Mouse (Mus musculus) liver, embryonic 14.5 days (tissue): ENCODE data around the gene Dus3l. TPM values are rescaled to one million over a fixed set of nuclear protein-coding genes. Genes with fewer than 3 reads are reported as not detected.
A peak's percentile ranks its signal among the peaks of the same experiment; 100 is the strongest.

ENCODE experiments used
- ATAC-seq: fragments of 200-750 bp; cut with Nextera tagmentation; 2 replicates; pipeline ENCODE4 v1.8.0; 2017; ENCODE audit warnings: moderate number of reproducible peaks, mild to moderate bottlenecking, moderate library complexity; ENCODE audit not compliant: insufficient read depth
- DNase-seq, 3 experiments: peaks; one replicate each; pipeline ENCODE4 v3.0.0-alpha.2; 2012 to 2013; ENCODE audit warnings: low read depth in 3 of 3, low spot score in 3 of 3
- H3K27ac ChIP-seq: fragments of 300-500 bp; sonication (generic); 2 replicates; pipeline ENCODE4 v1.5.1; 2014; ENCODE audit warnings: moderate library complexity, mild to moderate bottlenecking, control low read depth, inconsistent platforms
- H3K27me3 ChIP-seq: fragments of 300-500 bp; sonication (generic); 2 replicates; pipeline ENCODE4 v1.6.1; 2014; ENCODE audit warnings: mild to moderate bottlenecking, low read length, moderate library complexity; ENCODE audit not compliant: control insufficient read depth, insufficient read depth
- H3K36me3 ChIP-seq: fragments of 300-500 bp; sonication (generic); replicated peaks from 2 replicates; pipeline ENCODE4 v1.6.1; 2014; ENCODE audit warnings: low read depth; ENCODE audit not compliant: control insufficient read depth, insufficient read depth
- H3K4me1 ChIP-seq, 2 experiments: fragments of 200-500 bp in 1 of 2; fragments of 300-500 bp in 1 of 2; sonication (generic) in 1 of 2; replicated peaks; 2 replicates each; pipeline ENCODE4 v1.6.1; 2012 to 2014; ENCODE audit warnings: antibody characterized with exemption in 1 of 2, inconsistent platforms in 1 of 2, low read length in 1 of 2; ENCODE audit not compliant: control insufficient read depth in 2 of 2, insufficient read depth in 2 of 2
- H3K4me2 ChIP-seq: fragments of 300-500 bp; sonication (generic); 2 replicates; pipeline ENCODE4 v1.6.1; 2014; ENCODE audit warnings: low read depth, mild to moderate bottlenecking, control low read depth, moderate library complexity
- H3K4me3 ChIP-seq, 2 experiments: fragments of 200-500 bp in 1 of 2; fragments of 300-500 bp in 1 of 2; sonication (generic) in 1 of 2; 2 replicates each; pipeline ENCODE4 v1.5.1; 2012 to 2014; ENCODE audit warnings: low read depth in 2 of 2, low read length in 2 of 2, mild to moderate bottlenecking in 2 of 2, control low read depth in 1 of 2, inconsistent platforms in 1 of 2, moderate library complexity in 1 of 2; ENCODE audit not compliant: insufficient read depth in 1 of 2
- H3K9ac ChIP-seq: fragments of 300-500 bp; sonication (generic); replicated peaks from 2 replicates; pipeline ENCODE4 v1.6.1; 2014; ENCODE audit warnings: mild to moderate bottlenecking, control low read depth, moderate library complexity
- H3K9me3 ChIP-seq: fragments of 300-500 bp; sonication (generic); 2 replicates; pipeline ENCODE4 v1.6.1; 2016; ENCODE audit warnings: low read length, mixed read lengths; ENCODE audit not compliant: control insufficient read depth
- CTCF ChIP-seq: IDR thresholded peaks from 2 replicates; pipeline ENCODE4 v1.5.1; 2016; ENCODE audit warnings: antibody characterized with exemption, low read depth, control low read depth
- EP300 ChIP-seq: IDR thresholded peaks from 2 replicates; pipeline ENCODE4 v1.6.1; 2016; ENCODE audit warnings: antibody characterized with exemption, low read depth
- WGBS: fragments of 180-500 bp; shearing (Covaris S2); extraction: QIAGEN DNeasy Blood & Tissue Kit; methylation state at CpG from one replicate; pipeline ENCODE4 v1.1.7; 2014; ENCODE audit not compliant: insufficient replicate concordance; 5-methylcytosine and 5-hydroxymethylcytosine counted together
- polyA plus RNA-seq, 2 experiments: library from polyadenylated mRNA; depleted of rRNA in 1 of 2; stranded (reverse) in 1 of 2; unstranded in 1 of 2; fragments of >200 nt; fragmentation: Nextera tagmentation in 1 of 2; extraction: Ambion mirVana in 1 of 2; gene quantifications; 2 replicates each; pipeline versions ENCODE4 v1.2.1 to v1.2.3; 2012 to 2014

The Dus3l gene
- polyA plus RNA-seq, 2 experiments: 9.5 to 18.1 TPM

- Histone ChIP-seq H3K9me3 (no peaks in the 10 kb centered on the region), H3K4me3 (no peak overlapping the region), H3K9ac (no peak overlapping the region), H3K27ac (no peak overlapping the region), H3K36me3 (no peaks in the 10 kb centered on the region), H3K4me1 (peaks cover 11 to 14% of the 10 kb centered on the region in 2 experiments), H3K4me2 (no peak overlapping the region), H3K27me3 (no peaks in the 10 kb centered on the region)
- ATAC-seq (no peak), DNase-seq (no peak)
- TF ChIP-seq EP300: no peak
- no peak for TF ChIP-seq CTCF
- WGBS: 81% methylated on average over 3 of the region's 3 CpGs
Observed at GRCm38 (mm10) chr17:56815057-56815345, 50.4 kb downstream of the Dus3l start.

GRCm38 (mm10) chr17:56818067-56818636, 53.6 kb downstream of the Dus3l start:
- Histone ChIP-seq H3K36me3 (no peaks in the 10 kb centered on the region; the same call in 1 of the 2 replicates), H3K4me2 (peak overlapping the region; percentile 58), H3K4me3 (peak overlapping the region; percentile 6 to 44), H3K27me3 (no peaks in the 10 kb centered on the region), H3K9ac (no peak overlapping the region), H3K4me1 (peaks cover 10 to 11% of the 10 kb centered on the region in 2 experiments), H3K27ac (peak overlapping the region; percentile 24; the same call in 1 of the 2 replicates), H3K9me3 (no peaks in the 10 kb centered on the region)
- peak; percentile 71 to 79 (median 72) for DNase-seq
- WGBS: 24% methylated on average over 11 of the region's 11 CpGs
- ATAC-seq: peak; percentile 65
- TF ChIP-seq CTCF (no peak), EP300 (no peak)

GRCm38 (mm10) chr17:56819032-56819545, 54.5 kb downstream of the Dus3l start:
- ATAC-seq: no peak
- no peaks in the 10 kb centered on the region; the same call in 1 of the 2 replicates for H3K36me3 ChIP-seq
- no peak for DNase-seq
- no peak overlapping the region for H3K9ac ChIP-seq
- H3K27me3 ChIP-seq: no peaks in the 10 kb centered on the region
- peaks cover 10 to 11% of the 10 kb centered on the region in 2 experiments for H3K4me1 ChIP-seq
- no peaks in the 10 kb centered on the region for H3K9me3 ChIP-seq
- H3K4me3 ChIP-seq: no peak overlapping the region
- WGBS: 72% methylated on average over 6 of the region's 6 CpGs
- no peak overlapping the region for H3K27ac ChIP-seq
- no peak overlapping the region for H3K4me2 ChIP-seq
- TF ChIP-seq CTCF (no peak), EP300 (no peak)

Other genes starting within 250 kb of the Dus3l start
- 0.17 and 0.22 TPM in 2 replicates for gene Gm20219, start 210.4 kb upstream of the Dus3l start, polyA plus RNA-seq (2012; rRNA removed)
- 0.14 TPM in 1 of 2 replicates, not detected in the other for gene Gm20219, start 210.4 kb upstream of the Dus3l start, polyA plus RNA-seq (2014; fragmentation: Nextera tagmentation; extraction: Ambion mirVana)
- 21.4 and 40.2 TPM in 2 replicates for gene Safb2, start 180.2 kb upstream of the Dus3l start, polyA plus RNA-seq (2012; rRNA removed)
- 16.8 and 20.0 TPM in 2 replicates for gene Safb2, start 180.2 kb upstream of the Dus3l start, polyA plus RNA-seq (2014; fragmentation: Nextera tagmentation; extraction: Ambion mirVana)
- 26.5 and 47.3 TPM in 2 replicates for gene Safb, start 179.9 kb upstream of the Dus3l start, polyA plus RNA-seq (2012; rRNA removed)
- gene Safb, start 179.9 kb upstream of the Dus3l start, polyA plus RNA-seq (2014; fragmentation: Nextera tagmentation; extraction: Ambion mirVana): 22.1 and 27.1 TPM in 2 replicates
- 53.4 and 84.4 TPM in 2 replicates for gene 2410015M20Rik, start 155.0 kb upstream of the Dus3l start, polyA plus RNA-seq (2012; rRNA removed)
- gene 2410015M20Rik, start 155.0 kb upstream of the Dus3l start, polyA plus RNA-seq (2014; fragmentation: Nextera tagmentation; extraction: Ambion mirVana): 183 and 186 TPM in 2 replicates
- 1,839 and 1,886 TPM in 2 replicates for gene Rpl36, start 151.3 kb upstream of the Dus3l start, polyA plus RNA-seq (2012; rRNA removed)
- gene Rpl36, start 151.3 kb upstream of the Dus3l start, polyA plus RNA-seq (2014; fragmentation: Nextera tagmentation; extraction: Ambion mirVana): 1,322 and 1,328 TPM in 2 replicates
- 38.5 and 46.3 TPM in 2 replicates for gene Lonp1, start 137.9 kb upstream of the Dus3l start, polyA plus RNA-seq (2012; rRNA removed)
- gene Lonp1, start 137.9 kb upstream of the Dus3l start, polyA plus RNA-seq (2014; fragmentation: Nextera tagmentation; extraction: Ambion mirVana): 28.8 and 36.9 TPM in 2 replicates
- 0.33 and 0.45 TPM in 2 replicates for gene Catsperd, start 136.6 kb upstream of the Dus3l start, polyA plus RNA-seq (2012; rRNA removed)
- gene Catsperd, start 136.6 kb upstream of the Dus3l start, polyA plus RNA-seq (2014; fragmentation: Nextera tagmentation; extraction: Ambion mirVana): 0.39 and 0.54 TPM in 2 replicates
- 40.9 and 42.9 TPM in 2 replicates for gene Ranbp3, start 91.5 kb upstream of the Dus3l start, polyA plus RNA-seq (2012; rRNA removed)
- 34.2 and 37.2 TPM in 2 replicates for gene Ranbp3, start 91.5 kb upstream of the Dus3l start, polyA plus RNA-seq (2014; fragmentation: Nextera tagmentation; extraction: Ambion mirVana)
- gene Ndufa11, start 47.0 kb upstream of the Dus3l start, polyA plus RNA-seq (2012; rRNA removed): 119 and 215 TPM in 2 replicates
- gene Ndufa11, start 47.0 kb upstream of the Dus3l start, polyA plus RNA-seq (2014; fragmentation: Nextera tagmentation; extraction: Ambion mirVana): 276 and 284 TPM in 2 replicates
- 2.8 and 3.3 TPM in 2 replicates for gene Vmac, start 46.7 kb upstream of the Dus3l start, polyA plus RNA-seq (2012; rRNA removed)
- gene Vmac, start 46.7 kb upstream of the Dus3l start, polyA plus RNA-seq (2014; fragmentation: Nextera tagmentation; extraction: Ambion mirVana): 3.1 and 3.2 TPM in 2 replicates
- gene Nrtn, start 7.2 kb upstream of the Dus3l start, polyA plus RNA-seq (2012; rRNA removed): 1.0 and 1.6 TPM in 2 replicates
- 1.7 and 1.9 TPM in 2 replicates for gene Nrtn, start 7.2 kb upstream of the Dus3l start, polyA plus RNA-seq (2014; fragmentation: Nextera tagmentation; extraction: Ambion mirVana)
- gene Prr22, start 5.5 kb downstream of the Dus3l start, polyA plus RNA-seq (2012; rRNA removed): 1.2 and 1.3 TPM in 2 replicates
- gene Prr22, start 5.5 kb downstream of the Dus3l start, polyA plus RNA-seq (2014; fragmentation: Nextera tagmentation; extraction: Ambion mirVana): 0.40 and 0.52 TPM in 2 replicates
- 10.7 and 12.6 TPM in 2 replicates for gene Rfx2, start 66.3 kb downstream of the Dus3l start, polyA plus RNA-seq (2012; rRNA removed)
- gene Rfx2, start 66.3 kb downstream of the Dus3l start, polyA plus RNA-seq (2014; fragmentation: Nextera tagmentation; extraction: Ambion mirVana): 6.8 and 8.5 TPM in 2 replicates
- gene Acsbg2, start 109.7 kb downstream of the Dus3l start, polyA plus RNA-seq (2012; rRNA removed): not detected in 2 replicates
- not detected in 2 replicates for gene Acsbg2, start 109.7 kb downstream of the Dus3l start, polyA plus RNA-seq (2014; fragmentation: Nextera tagmentation; extraction: Ambion mirVana)
- gene 1700061G19Rik, start 110.7 kb downstream of the Dus3l start, polyA plus RNA-seq (2012; rRNA removed): 0.02 TPM in 1 of 2 replicates, not detected in the other
- 0.05 TPM in 1 of 2 replicates, not detected in the other for gene 1700061G19Rik, start 110.7 kb downstream of the Dus3l start, polyA plus RNA-seq (2014; fragmentation: Nextera tagmentation; extraction: Ambion mirVana)
- 12.0 and 13.7 TPM in 2 replicates for gene Mllt1, start 170.7 kb downstream of the Dus3l start, polyA plus RNA-seq (2012; rRNA removed)
- 3.7 and 4.8 TPM in 2 replicates for gene Mllt1, start 170.7 kb downstream of the Dus3l start, polyA plus RNA-seq (2014; fragmentation: Nextera tagmentation; extraction: Ambion mirVana)
- gene Acer1, start 217.4 kb downstream of the Dus3l start, polyA plus RNA-seq (2012; rRNA removed): not detected in 2 replicates
- gene Acer1, start 217.4 kb downstream of the Dus3l start, polyA plus RNA-seq (2014; fragmentation: Nextera tagmentation; extraction: Ambion mirVana): not detected in 2 replicates
- gene Clpp, start 225.5 kb downstream of the Dus3l start, polyA plus RNA-seq (2012; rRNA removed): 63.9 and 71.2 TPM in 2 replicates
- gene Clpp, start 225.5 kb downstream of the Dus3l start, polyA plus RNA-seq (2014; fragmentation: Nextera tagmentation; extraction: Ambion mirVana): 79.3 and 81.0 TPM in 2 replicates
- 12.0 and 12.1 TPM in 2 replicates for gene Alkbh7, start 232.6 kb downstream of the Dus3l start, polyA plus RNA-seq (2012; rRNA removed)
- 15.4 and 19.4 TPM in 2 replicates for gene Alkbh7, start 232.6 kb downstream of the Dus3l start, polyA plus RNA-seq (2014; fragmentation: Nextera tagmentation; extraction: Ambion mirVana)
- not detected in 2 replicates for gene Pspn, start 235.3 kb downstream of the Dus3l start, polyA plus RNA-seq (2012; rRNA removed)
- not detected in 2 replicates for gene Pspn, start 235.3 kb downstream of the Dus3l start, polyA plus RNA-seq (2014; fragmentation: Nextera tagmentation; extraction: Ambion mirVana)
- 31.6 and 56.5 TPM in 2 replicates for gene Gtf2f1, start 246.5 kb downstream of the Dus3l start, polyA plus RNA-seq (2012; rRNA removed)
- gene Gtf2f1, start 246.5 kb downstream of the Dus3l start, polyA plus RNA-seq (2014; fragmentation: Nextera tagmentation; extraction: Ambion mirVana): 47.3 and 51.3 TPM in 2 replicates
- gene Gm17949, start 246.7 kb downstream of the Dus3l start, polyA plus RNA-seq (2012; rRNA removed): not detected in 2 replicates
- gene Gm17949, start 246.7 kb downstream of the Dus3l start, polyA plus RNA-seq (2014; fragmentation: Nextera tagmentation; extraction: Ambion mirVana): 0.15 TPM in 1 of 2 replicates, not detected in the other